Mouse (Mus musculus): Measurements from ENCODE around the gene Vpreb1.

Vpreb1 gene

GRCm38 (mm10) chr16:16855541-16855940 is 15.1 kb downstream of the Vpreb1 start:
- no peak for DNase-seq

- DNase-seq, result peak; percentile 79
These were observed 15.8 kb downstream of the Vpreb1 start for GRCm38 (mm10) chr16:16854836-16855235.

- no peak for DNase-seq
These were observed 18.2 kb downstream of the Vpreb1 start for GRCm38 (mm10) chr16:16852411-16852810.

GRCm38 (mm10) chr16:16849196-16849595 is 21.4 kb downstream of the Vpreb1 start:
- no peak for DNase-seq

- no peak for DNase-seq
These were observed 41.0 kb downstream of the Vpreb1 start for GRCm38 (mm10) chr16:16829671-16830070.

- peak; percentile 36 for DNase-seq
These were observed 41.7 kb downstream of the Vpreb1 start, which contains the start of gene Spag6l for GRCm38 (mm10) chr16:16828757-16829615. Gene Spag6l (minus strand): TSS chr16:16829456.

GRCm38 (mm10) chr16:16826223-16826622 is 44.4 kb downstream of the Vpreb1 start:
- DNase-seq, result no peak

- no peak for DNase-seq
These were observed 45.2 kb downstream of the Vpreb1 start for GRCm38 (mm10) chr16:16825476-16825875.

Data from lung, postnatal 14 days (tissue).